Mouse (Mus musculus) neutrophil, adult 65 days (primary cell): Measurements from ENCODE around the gene Olfr348. TPM values are rescaled to one million over a fixed set of nuclear protein-coding genes. Genes with fewer than 3 reads are reported as not detected.

Source experiments
- total RNA-seq: library from RNA; stranded (reverse); gene quantifications from 2 replicates; pipeline ENCODE4 v1.2.4, GENCODE M21; 2023

Olfr348 gene
- total RNA-seq, result not detected in 2 replicates

DNA sequence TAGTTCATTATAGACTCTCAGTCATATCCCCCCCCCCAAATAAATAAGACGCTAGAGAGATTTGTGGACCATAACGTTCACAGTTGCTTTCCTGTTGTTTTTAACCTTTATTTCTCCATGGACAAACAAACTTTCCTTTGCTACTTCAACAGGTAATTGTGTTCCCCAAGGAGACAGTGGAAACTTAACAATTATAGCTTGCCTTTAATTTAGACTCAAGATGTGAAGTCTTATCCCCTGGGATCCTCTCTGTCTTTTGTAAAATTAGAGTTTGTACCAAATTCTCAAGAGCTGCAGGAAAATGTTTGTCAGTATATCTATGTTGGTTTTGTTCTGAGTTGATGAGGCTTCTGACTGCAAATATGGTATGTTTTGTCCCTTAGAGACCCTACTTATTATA, at the start of gene Olfr348:
Olfr348 (plus strand) TSS at position 301 of the 400 bp plus-strand sequence.

DNA sequence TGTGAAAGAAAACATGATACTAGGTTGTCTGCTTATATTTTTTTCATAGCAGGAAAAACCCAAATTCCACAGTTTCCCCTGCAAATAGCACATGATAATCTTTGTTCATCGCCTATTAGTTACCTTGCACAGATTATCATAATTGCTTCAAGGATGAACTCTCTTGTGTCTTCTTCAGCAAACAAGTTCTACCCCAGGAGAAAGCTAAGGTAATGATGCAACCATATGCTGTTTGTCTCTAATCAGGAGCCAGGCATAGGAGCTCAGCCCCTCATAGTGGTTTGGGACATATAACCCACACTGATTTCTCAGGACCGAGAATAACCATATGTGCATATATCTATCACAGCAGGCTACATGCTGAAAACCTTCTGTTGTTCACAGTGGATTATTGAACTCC, 6.2 kb downstream of the Olfr348 start, which contains the start of gene Olfr50:
Olfr50 (plus strand) TSS at position 301 of the 400 bp plus-strand sequence.

DNA sequence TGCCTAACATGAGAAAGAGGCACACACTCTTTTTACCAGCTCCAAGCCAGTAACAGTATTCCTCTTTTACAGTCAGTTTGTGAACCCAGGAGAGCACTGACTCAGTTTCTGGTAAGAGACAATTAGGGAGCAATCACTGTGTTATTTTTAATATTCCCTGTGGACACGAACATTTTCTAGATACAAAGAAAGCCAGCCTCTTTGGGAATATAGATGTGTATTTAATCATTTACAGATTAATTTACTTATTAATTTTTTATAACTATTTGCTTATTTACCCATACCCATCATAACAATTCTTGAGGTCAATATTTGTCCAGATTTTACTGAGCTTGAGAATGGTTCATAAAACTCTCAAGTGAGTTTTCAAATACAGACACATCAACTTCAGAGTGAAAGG, 32.9 kb downstream of the Olfr348 start, which contains the start of gene Olfr3:
Olfr3 (minus strand) TSS at position 101 of the 400 bp plus-strand sequence.

Other genes starting within 250 kb of the Olfr348 start
- not detected in 2 replicates for gene Olfr344, start 217.6 kb upstream of the Olfr348 start, total RNA-seq
- not detected in 2 replicates for gene Olfr345, start 144.2 kb upstream of the Olfr348 start, total RNA-seq
- not detected in 2 replicates for gene Olfr346, start 98.5 kb upstream of the Olfr348 start, total RNA-seq
- not detected in 2 replicates for gene Olfr347, start 52.4 kb upstream of the Olfr348 start, total RNA-seq
- not detected in 2 replicates for gene Olfr50, start 6.3 kb downstream of the Olfr348 start, total RNA-seq
- gene Olfr3, start 32.8 kb downstream of the Olfr348 start, total RNA-seq, result not detected in 2 replicates
- not detected in 2 replicates for gene Olfr350, start 62.0 kb downstream of the Olfr348 start, total RNA-seq
- 0.22 TPM in 1 of 2 replicates, not detected in the other for gene Olfr351, start 78.4 kb downstream of the Olfr348 start, total RNA-seq
- not detected in 2 replicates for gene Olfr352, start 84.2 kb downstream of the Olfr348 start, total RNA-seq
- gene Olfr353, start 108.7 kb downstream of the Olfr348 start, total RNA-seq, result not detected in 2 replicates
- gene Olfr354, start 121.4 kb downstream of the Olfr348 start, total RNA-seq, result not detected in 2 replicates
- not detected in 2 replicates for gene Olfr355, start 144.6 kb downstream of the Olfr348 start, total RNA-seq
- gene Olfr356, start 152.8 kb downstream of the Olfr348 start, total RNA-seq, result not detected in 2 replicates
- not detected in 2 replicates for gene Olfr357, start 209.6 kb downstream of the Olfr348 start, total RNA-seq
- gene Olfr358, start 225.1 kb downstream of the Olfr348 start, total RNA-seq, result not detected in 2 replicates